Mouse (Mus musculus) erythroblast, embryonic 14.5 days (primary cell): Measurements from ENCODE around the gene Gnb1.

Experiments used
- GATA1 ChIP-seq: IDR thresholded peaks from 2 replicates; pipeline ENCODE4 v1.6.1; 2012; ENCODE audit warnings: low read length, inconsistent platforms, mixed read lengths
- TAL1 ChIP-seq: IDR thresholded peaks from 3 replicates; pipeline ENCODE4 v1.6.1; 2012; ENCODE audit warnings: low read length, inconsistent platforms, mixed read lengths

GRCm38 (mm10) chr4:155510981-155511380 lies 19.8 kb downstream of the Gnb1 start:
- TF ChIP-seq TAL1 = no peak
- TF ChIP-seq GATA1 = no peak
